8 mouse cellular contexts compared by ENCODE assay signal in the genomic region with DNA sequence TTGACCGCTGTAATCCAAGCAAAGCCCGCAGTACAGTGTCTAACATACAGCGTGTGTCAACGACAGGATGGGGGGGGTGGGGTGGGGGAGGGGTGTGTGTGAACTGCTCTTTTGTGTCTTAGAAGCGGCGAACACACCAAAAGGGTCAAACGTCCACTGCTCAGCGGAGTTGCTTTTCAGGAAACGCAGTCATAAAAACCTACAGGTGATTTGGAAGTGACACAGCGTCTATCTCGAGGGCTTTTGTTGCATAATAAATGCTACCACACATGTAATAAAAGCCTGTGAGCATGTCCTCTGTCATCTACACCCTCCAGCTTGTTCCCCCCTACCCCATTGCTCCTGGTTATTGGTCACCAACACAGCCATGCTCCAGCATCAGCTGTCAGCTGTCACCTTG. TPM values are rescaled to one million over a fixed set of nuclear protein-coding genes. Genes with fewer than 3 reads are reported as not detected.
DNase-seq lines count a peak whose midpoint lies in the region; ATAC-seq and TF ChIP-seq lines count a peak whose summit lies in the region.

No protein-coding gene starts in this region.

- no peaks in the 10 kb centered on the region for H3K36me3 ChIP-seq in heart, embryonic 15.5 days
- H3K36me3 ChIP-seq in hindbrain, embryonic 13.5 days, result no peaks in the 10 kb centered on the region
- no peaks in the 10 kb centered on the region for H3K36me3 ChIP-seq in midbrain, embryonic 11.5 days (ENCODE audit: control insufficient read depth, insufficient read depth, low read length)

- 0 out of 2 replicates have a peak, but pooled peaks cover 6% of the 10 kb centered on the region for H3K27me3 ChIP-seq in heart, embryonic 15.5 days
- 0 out of 2 replicates have a peak, but pooled peaks cover 6% of the 10 kb centered on the region for H3K27me3 ChIP-seq in hindbrain, embryonic 13.5 days
- no peaks in the 10 kb centered on the region for H3K27me3 ChIP-seq in midbrain, embryonic 11.5 days (ENCODE audit: control insufficient read depth, insufficient read depth, low read length)

- peaks cover 35% of the 10 kb centered on the region for H3K4me1 ChIP-seq in heart, embryonic 15.5 days (replicated peaks)
- H3K4me1 ChIP-seq in bone marrow macrophage, adult 2 months (ENCODE audit: control insufficient read depth, insufficient read depth, low read length), result peaks cover 13% of the 10 kb centered on the region
- H3K4me1 ChIP-seq in hindbrain, embryonic 13.5 days (replicated peaks), result peaks cover 28% of the 10 kb centered on the region
- no peaks in the 10 kb centered on the region for H3K4me1 ChIP-seq in midbrain, embryonic 11.5 days (ENCODE audit: control insufficient read depth, insufficient read depth, low read length)

- peak overlapping the region; percentile 87 for H3K27ac ChIP-seq in heart, embryonic 15.5 days
- H3K27ac ChIP-seq in bone marrow macrophage, adult 2 months (ENCODE audit: insufficient read depth, low read depth, low read length), result 0 out of 2 replicates have a peak overlapping the region, but pooled peaks have one; percentile 9
- peak overlapping the region; percentile 73 for H3K27ac ChIP-seq in hindbrain, embryonic 13.5 days
- H3K27ac ChIP-seq in midbrain, embryonic 11.5 days (ENCODE audit: low read depth, low read length), result no peak overlapping the region

- TF ChIP-seq POLR2A in bone marrow macrophage, adult 2 months (IDR thresholded peaks at IDR 0.05; ENCODE audit: borderline replicate concordance, low read depth, low read length), result no peak

- H3K9ac ChIP-seq in heart, embryonic 15.5 days, result 0 out of 2 replicates have a peak overlapping the region, but pooled peaks have one; percentile 28
- H3K9ac ChIP-seq in hindbrain, embryonic 13.5 days, result peak overlapping the region; percentile 39; the same call in 1 of the 2 replicates
- H3K9ac ChIP-seq in midbrain, embryonic 11.5 days (ENCODE audit: low read length), result no peak overlapping the region; the same call in 1 of the 2 replicates

- H3K4me3 ChIP-seq in heart, embryonic 15.5 days, result peak overlapping the region; percentile 36
- peak overlapping the region; percentile 43 for H3K4me3 ChIP-seq in bone marrow macrophage, adult 2 months (ENCODE audit: insufficient read depth, low read length)
- H3K4me3 ChIP-seq in hindbrain, embryonic 13.5 days, result peak overlapping the region; percentile 30
- H3K4me3 ChIP-seq in midbrain, embryonic 11.5 days (ENCODE audit: low read depth, low read length), result peak overlapping the region; percentile 16; the same call in 1 of the 2 replicates

- H3K4me2 ChIP-seq in heart, embryonic 15.5 days, result peak overlapping the region; percentile 67
- peak overlapping the region; percentile 53 for H3K4me2 ChIP-seq in hindbrain, embryonic 13.5 days
- peak overlapping the region; percentile 38 for H3K4me2 ChIP-seq in midbrain, embryonic 11.5 days

- ATAC-seq in heart, embryonic 15.5 days (replicated peaks; ENCODE audit: insufficient number of reproducible peaks, insufficient read depth, low FRiP score, low read depth), result no peak
- ATAC-seq in hindbrain, embryonic 13.5 days (ENCODE audit: low FRiP score), result no peak
- ATAC-seq in midbrain, embryonic 11.5 days (ENCODE audit: low FRiP score), result no peak
- no peak for ATAC-seq in megakaryocyte progenitor cell, adult 5-6 weeks (replicated peaks; ENCODE audit: poor library complexity)

- no peaks in the 10 kb centered on the region for H3K9me3 ChIP-seq in heart, embryonic 15.5 days (replicated peaks)
- H3K9me3 ChIP-seq in hindbrain, embryonic 13.5 days, result no peaks in the 10 kb centered on the region
- H3K9me3 ChIP-seq in midbrain, embryonic 11.5 days (ENCODE audit: control insufficient read depth, low read length), result no peaks in the 10 kb centered on the region

- WGBS in heart, embryonic 15.5 days, result 22% methylated on average over 11 of the region's 11 CpGs
- WGBS in hindbrain, embryonic 13.5 days, result 26% methylated on average over 11 of the region's 11 CpGs
- 45% methylated on average over 11 of the region's 11 CpGs for WGBS in midbrain, embryonic 11.5 days

- DNase-seq in heart, adult 18-20 months, result no peak
- no peak for DNase-seq in midbrain, embryonic 11.5 days (ENCODE audit: low spot score, missing footprints)
- DNase-seq in ovary, adult 18-20 months (ENCODE audit: low spot score), result no peak
- DNase-seq in thymus, postnatal 36 days, result no peak

- TF ChIP-seq CTCF in bone marrow macrophage, adult 2 months (IDR thresholded peaks at IDR 0.05; ENCODE audit: low read depth, low read length), result no peak

RNA-seq across cellular contexts. Expression of gene Tnrc6b, which starts 4.5 kb away (rescaled TPM):
- 22.7 and 24.7 TPM in 2 replicates for polyA plus RNA-seq in heart, embryonic 15.5 days (2015; fragmentation: Nextera tagmentation; extraction: Ambion mirVana)
- 10 to 100 TPM; 42.3 to 48.8 TPM for total RNA-seq in heart, adult 18-20 months (2021)
- 26.7 and 28.4 TPM in 2 replicates for polyA plus RNA-seq in bone marrow macrophage, adult 2 months (2012; ENCODE audit: insufficient read depth, insufficient read length, missing spikeins)
- 42.6 and 45.2 TPM in 2 replicates for polyA plus RNA-seq in hindbrain, embryonic 13.5 days (2015; fragmentation: Nextera tagmentation; extraction: Ambion mirVana)
- 14.7 and 17.0 TPM in 2 replicates for polyA plus RNA-seq in midbrain, embryonic 11.5 days (2014; fragmentation: Nextera tagmentation; extraction: Ambion mirVana)
- 41.8 and 46.5 TPM in 2 replicates for total RNA-seq in megakaryocyte progenitor cell, adult 5-6 weeks (2015)
- total RNA-seq in megakaryocyte progenitor cell, adult 5-6 weeks (2017), result 46.6 and 59.3 TPM in 2 replicates

RNA-seq across cellular contexts. Expression of gene Fam83f, which starts 34.9 kb away (rescaled TPM):
- polyA plus RNA-seq in heart, embryonic 15.5 days (2015; fragmentation: Nextera tagmentation; extraction: Ambion mirVana), result 0.21 and 1.1 TPM in 2 replicates
- under 1 TPM in 1 of 2 experiments, not detected in 1; 0.18 TPM for total RNA-seq in heart, adult 18-20 months (2021)
- polyA plus RNA-seq in bone marrow macrophage, adult 2 months (2012; ENCODE audit: insufficient read depth, insufficient read length, missing spikeins), result 6.9 and 8.4 TPM in 2 replicates
- 0.12 and 0.14 TPM in 2 replicates for polyA plus RNA-seq in hindbrain, embryonic 13.5 days (2015; fragmentation: Nextera tagmentation; extraction: Ambion mirVana)
- 0.12 and 0.16 TPM in 2 replicates for polyA plus RNA-seq in midbrain, embryonic 11.5 days (2014; fragmentation: Nextera tagmentation; extraction: Ambion mirVana)
- total RNA-seq in megakaryocyte progenitor cell, adult 5-6 weeks (2015), result 0.05 and 0.20 TPM in 2 replicates
- 0.10 and 0.42 TPM in 2 replicates for total RNA-seq in megakaryocyte progenitor cell, adult 5-6 weeks (2017)
